Mouse (Mus musculus): ENCODE results near the gene Trim10. TPM values are rescaled to one million over a fixed set of nuclear protein-coding genes. Genes with fewer than 3 reads are reported as not detected.
"Not testable (repeated sequence)": the region's sequence is repeated elsewhere in the genome, so short reads cannot be mapped to it uniquely, and the experiment has no call there.

Gene Trim10
- polyA plus RNA-seq (2012; ENCODE audit: insufficient read depth, low replicate concordance), result 0.27 TPM in 1 of 2 replicates, not detected in the other

DNA sequence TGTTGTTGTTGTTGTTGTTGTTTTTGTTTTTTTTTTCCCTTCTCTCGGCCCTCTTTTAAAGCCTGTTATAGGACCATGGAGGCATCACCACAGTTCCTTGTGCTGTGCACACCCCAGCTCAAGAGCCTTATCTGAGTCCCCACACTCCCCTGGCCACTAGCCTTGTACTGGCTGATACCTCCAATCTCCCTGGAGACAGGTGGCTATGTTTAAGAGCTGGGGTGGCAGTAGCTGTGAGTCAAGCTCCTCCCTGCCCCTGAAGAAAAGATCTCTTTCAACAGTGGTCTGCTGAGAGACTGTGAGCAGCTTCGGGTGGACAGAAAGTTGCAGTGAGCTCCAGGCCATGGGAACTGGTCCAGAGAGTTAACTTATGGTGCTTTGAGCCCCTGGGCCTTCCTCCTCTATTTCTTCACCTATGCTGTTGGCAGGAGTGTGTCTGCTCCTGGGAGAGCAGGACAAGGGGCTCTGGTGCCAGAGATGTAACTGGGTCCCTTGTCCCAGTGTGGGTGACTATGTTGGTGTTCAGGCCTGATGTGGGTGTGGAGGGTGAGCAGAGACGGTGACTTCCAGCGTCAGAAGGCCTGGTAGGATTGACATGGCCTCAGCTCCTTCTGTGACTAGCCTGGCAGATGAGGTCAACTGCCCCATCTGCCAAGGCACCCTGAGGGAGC is at the start of gene Trim10:
Gene Trim10 (plus strand): TSS at position 291 of the 671 bp plus-strand sequence.
- Histone ChIP-seq H3K27me3 (replicated peaks) (peaks cover 49% of the 10 kb centered on the region), H3K4me3 (replicated peaks) (peak within 1 kb of the TSS; percentile 40), H3K36me3 (replicated peaks; ENCODE audit: low read length) (no peaks in the 10 kb centered on the region), H3K4me1 (peaks cover 58% of the 10 kb centered on the region), H3K9me3 (no peaks in the 10 kb centered on the region)
- TF ChIP-seq GATA1 (IDR thresholded peaks at IDR 0.05; ENCODE audit: borderline replicate concordance, low read length) (no peak), FLI1 (IDR thresholded peaks at IDR 0.05; ENCODE audit: low read length) (no peak)

DNA sequence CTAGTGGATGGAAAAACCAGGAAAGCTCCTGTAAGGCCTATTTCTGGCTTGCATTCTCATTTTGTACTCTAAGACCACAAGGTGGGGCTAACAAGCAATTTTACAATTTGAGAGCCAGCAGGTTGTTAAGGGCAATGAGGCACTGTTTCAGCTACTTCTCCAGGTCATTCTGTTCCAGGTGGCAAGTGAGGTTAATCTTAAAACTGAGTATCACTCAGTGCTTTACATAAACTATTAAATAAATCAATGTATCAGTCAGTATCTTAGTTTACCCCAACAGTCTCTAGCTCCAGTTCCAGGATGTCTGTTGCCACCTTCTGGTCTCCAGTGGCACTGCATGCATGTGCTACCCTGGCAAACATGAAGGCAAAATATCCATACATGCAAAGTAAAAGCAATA is 45.4 kb upstream of the Trim10 start:
- Histone ChIP-seq H3K27me3 (replicated peaks) (peaks cover 10% of the 10 kb centered on the region), H3K4me3 (replicated peaks) (no peak overlapping the region), H3K36me3 (replicated peaks; ENCODE audit: low read length) (no peaks in the 10 kb centered on the region), H3K9me3 (no peaks in the 10 kb centered on the region), H3K4me1 (peaks cover 9% of the 10 kb centered on the region)
- TF ChIP-seq GATA1 (IDR thresholded peaks at IDR 0.05; ENCODE audit: borderline replicate concordance, low read length) (no peak), FLI1 (IDR thresholded peaks at IDR 0.05; ENCODE audit: low read length) (no peak)

DNA sequence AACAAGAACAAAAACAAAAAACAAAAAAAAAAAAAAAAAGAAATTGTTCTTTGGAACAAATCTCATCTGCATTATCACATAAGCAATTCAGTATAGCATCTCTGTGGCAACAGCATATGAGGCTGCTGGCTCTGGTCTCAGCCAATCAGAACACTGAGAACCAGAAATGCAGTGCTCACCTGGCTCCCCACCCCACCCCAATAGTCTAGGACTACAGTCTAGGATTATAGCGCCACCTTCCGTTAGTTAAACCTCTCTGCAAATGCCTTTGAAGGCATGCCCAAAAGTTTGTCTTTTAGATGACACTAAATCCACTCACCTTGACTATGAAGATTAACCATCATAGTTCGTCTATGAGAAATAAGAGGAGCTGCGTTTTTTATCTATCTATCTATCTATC is 43.8 kb upstream of the Trim10 start:
- TF ChIP-seq FLI1 (IDR thresholded peaks at IDR 0.05; ENCODE audit: low read length) (no peak), GATA1 (IDR thresholded peaks at IDR 0.05; ENCODE audit: borderline replicate concordance, low read length) (no peak)
- Histone ChIP-seq H3K4me1 (peaks cover 9% of the 10 kb centered on the region), H3K9me3 (no peaks in the 10 kb centered on the region), H3K4me3 (replicated peaks) (no peak overlapping the region), H3K27me3 (replicated peaks) (peaks cover 7% of the 10 kb centered on the region), H3K36me3 (replicated peaks; ENCODE audit: low read length) (no peaks in the 10 kb centered on the region)

DNA sequence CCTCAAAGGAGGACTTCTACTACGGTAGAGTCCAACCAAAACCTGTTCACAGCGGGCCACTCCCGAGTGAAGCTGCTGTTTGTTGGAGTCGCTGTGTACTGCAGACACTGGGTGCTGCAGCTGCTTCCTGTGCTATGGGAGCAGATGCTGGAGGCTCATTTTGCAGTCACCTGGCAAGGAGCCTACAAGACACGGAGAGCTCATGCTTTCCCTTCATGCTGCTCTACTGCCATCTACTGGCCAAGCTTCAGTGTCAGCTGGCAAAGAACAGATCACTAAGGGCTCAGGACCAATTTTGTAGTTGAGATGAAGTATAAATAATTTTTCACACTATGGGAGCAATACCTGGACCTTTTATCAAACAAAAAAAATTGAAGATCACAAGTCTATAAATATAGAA is 43.4 kb upstream of the Trim10 start:
- not testable (repeated sequence) for H3K36me3 ChIP-seq (replicated peaks; ENCODE audit: low read length); H3K4me3 ChIP-seq (replicated peaks); H3K27me3 ChIP-seq (replicated peaks); H3K4me1 ChIP-seq; H3K9me3 ChIP-seq

DNA sequence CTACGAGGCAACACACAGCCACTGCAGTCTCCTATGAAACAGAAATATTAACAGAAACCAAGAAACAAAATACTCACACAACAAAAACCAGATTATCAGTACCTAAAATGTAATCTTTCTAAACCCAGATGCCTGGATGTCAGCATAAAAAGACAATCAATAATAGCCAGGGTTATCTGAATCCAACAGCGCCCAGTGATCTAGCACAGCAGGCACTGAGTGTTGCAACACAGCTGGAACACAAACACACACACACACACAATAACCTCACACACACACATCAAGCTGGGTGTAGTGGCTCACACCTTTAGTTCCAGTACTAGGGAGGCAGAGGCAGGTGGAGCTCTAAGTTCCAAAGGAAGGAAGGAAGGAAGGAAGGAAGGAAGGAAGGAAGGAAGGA is 40.9 kb upstream of the Trim10 start:
- Histone ChIP-seq H3K4me3 (replicated peaks) (no peak overlapping the region), H3K9me3 (no peaks in the 10 kb centered on the region), H3K27me3 (replicated peaks) (peaks cover 5% of the 10 kb centered on the region), H3K36me3 (replicated peaks; ENCODE audit: low read length) (no peaks in the 10 kb centered on the region), H3K4me1 (peaks cover 9% of the 10 kb centered on the region)
- TF ChIP-seq GATA1 (IDR thresholded peaks at IDR 0.05; ENCODE audit: borderline replicate concordance, low read length) (no peak), FLI1 (IDR thresholded peaks at IDR 0.05; ENCODE audit: low read length) (no peak)

DNA sequence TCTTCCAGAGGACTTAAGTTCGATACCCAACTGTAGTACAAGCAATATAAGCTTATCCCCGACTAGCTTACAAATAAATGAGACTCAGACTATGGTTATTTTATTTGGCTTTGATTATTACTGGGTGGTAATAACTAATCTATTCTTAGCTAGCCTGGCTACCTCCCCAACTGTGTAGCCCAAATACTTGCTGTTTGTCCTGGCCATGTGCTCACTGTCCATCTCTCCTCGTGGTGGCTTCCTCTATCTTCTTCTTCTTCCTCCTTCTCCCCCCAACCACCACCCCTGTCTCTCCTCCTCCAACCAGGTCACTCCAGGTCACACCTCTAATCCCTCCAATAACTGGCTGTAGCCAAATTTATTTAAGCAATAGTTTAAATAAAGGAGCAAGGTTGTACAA is 38.9 kb upstream of the Trim10 start:
- H3K4me1 ChIP-seq, result peaks cover 7% of the 10 kb centered on the region
- no peak overlapping the region for H3K4me3 ChIP-seq (replicated peaks)
- H3K9me3 ChIP-seq, result no peaks in the 10 kb centered on the region
- no peak for TF ChIP-seq FLI1 (IDR thresholded peaks at IDR 0.05; ENCODE audit: low read length)
- no peak for TF ChIP-seq GATA1 (IDR thresholded peaks at IDR 0.05; ENCODE audit: borderline replicate concordance, low read length)
- peaks cover 11% of the 10 kb centered on the region for H3K27me3 ChIP-seq (replicated peaks)
- H3K36me3 ChIP-seq (replicated peaks; ENCODE audit: low read length), result no peaks in the 10 kb centered on the region

DNA sequence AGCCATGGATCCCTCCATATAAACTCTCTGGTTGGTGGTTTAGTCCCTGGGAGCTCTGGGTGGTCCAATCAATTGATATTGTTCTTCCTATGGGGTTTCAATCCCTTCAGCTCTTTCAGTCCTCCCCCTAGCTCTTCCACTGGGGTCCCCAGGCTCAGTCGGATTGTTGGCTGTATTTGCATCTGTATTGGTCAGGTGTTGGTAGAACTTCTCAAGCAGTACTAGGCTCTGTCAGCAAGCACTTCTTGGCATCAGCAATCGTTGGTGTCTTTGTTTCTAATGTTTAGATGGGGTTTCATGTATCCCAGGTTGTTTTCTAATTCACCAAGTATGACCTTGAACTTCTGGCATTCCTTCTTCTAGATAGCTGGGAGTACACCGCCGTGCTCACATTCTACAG is 36.7 kb upstream of the Trim10 start:
- no peak overlapping the region for H3K4me3 ChIP-seq (replicated peaks)
- TF ChIP-seq FLI1 (IDR thresholded peaks at IDR 0.05; ENCODE audit: low read length) (no peak), GATA1 (IDR thresholded peaks at IDR 0.05; ENCODE audit: borderline replicate concordance, low read length) (no peak)

DNA sequence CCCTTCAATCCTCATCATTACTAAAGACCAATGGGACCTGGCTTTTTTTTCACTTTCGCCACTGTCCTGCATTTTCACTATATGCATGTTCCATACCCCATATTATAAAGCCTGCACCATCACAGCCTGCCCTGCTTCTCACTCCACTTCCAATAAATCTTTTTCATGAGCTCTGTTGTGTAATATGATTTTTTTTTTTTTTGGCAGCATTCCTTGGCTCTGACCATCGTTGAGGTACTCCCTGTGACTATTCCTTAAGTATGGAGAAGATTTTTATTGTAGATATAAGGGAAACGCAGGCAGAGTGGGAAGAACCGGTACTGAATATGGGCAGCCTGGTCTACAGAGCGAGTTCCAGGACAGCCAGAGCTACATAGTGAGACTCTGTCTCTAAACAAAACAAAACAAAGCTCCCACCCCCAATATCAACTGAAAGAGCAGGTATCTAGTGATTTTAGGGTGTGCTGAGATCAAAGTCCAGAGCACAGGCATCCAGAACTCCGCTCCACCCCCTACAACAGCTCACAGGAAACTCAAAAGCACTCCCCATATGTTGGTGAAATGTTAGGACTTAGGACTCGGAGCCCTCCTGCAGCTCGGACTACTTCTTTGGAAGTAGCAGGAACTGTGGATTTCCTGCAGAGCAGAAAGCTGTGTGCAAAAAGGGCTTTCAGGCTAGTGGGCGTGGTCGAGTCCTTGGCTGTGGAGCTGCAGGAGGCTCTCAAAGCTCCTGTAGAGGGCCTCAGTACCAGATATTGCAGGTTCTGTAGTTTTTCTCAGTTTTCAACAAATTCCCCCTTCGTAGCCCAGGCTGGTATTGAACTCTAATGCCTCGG is 33.6 kb upstream of the Trim10 start:
- Histone ChIP-seq H3K36me3 (replicated peaks; ENCODE audit: low read length) (peaks cover 15% of the 10 kb centered on the region), H3K27me3 (replicated peaks) (peaks cover 6% of the 10 kb centered on the region), H3K4me1 (peaks cover 46% of the 10 kb centered on the region), H3K9me3 (no peaks in the 10 kb centered on the region), H3K4me3 (replicated peaks) (peak overlapping the region; percentile 94)
- no peak for TF ChIP-seq GATA1 (IDR thresholded peaks at IDR 0.05; ENCODE audit: borderline replicate concordance, low read length)
- no peak for TF ChIP-seq FLI1 (IDR thresholded peaks at IDR 0.05; ENCODE audit: low read length)

More for the DNA sequence above, 36.7 kb upstream of the Trim10 start:
- Histone ChIP-seq H3K27me3 (replicated peaks) (peaks cover 11% of the 10 kb centered on the region), H3K36me3 (replicated peaks; ENCODE audit: low read length) (no peaks in the 10 kb centered on the region), H3K4me1 (peaks cover 24% of the 10 kb centered on the region), H3K9me3 (no peaks in the 10 kb centered on the region)

DNA sequence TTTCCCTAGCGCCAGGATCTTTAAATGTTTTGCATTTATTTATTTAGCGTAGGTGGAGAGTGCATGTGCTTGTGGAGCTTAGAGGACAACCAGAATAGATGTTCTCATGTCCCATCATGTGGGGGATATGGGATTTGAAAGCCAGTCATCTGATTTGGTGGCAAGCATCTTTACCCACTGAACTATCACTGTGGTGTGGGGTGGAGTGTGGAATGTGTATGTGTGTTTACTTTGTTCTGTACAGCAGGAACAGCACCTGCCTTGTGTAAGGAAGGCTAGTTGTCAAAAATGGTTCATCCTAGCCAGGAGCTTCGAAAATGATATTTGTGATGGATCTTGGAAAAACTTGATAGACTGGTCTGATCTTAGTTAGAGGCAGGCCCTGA is 33.0 kb upstream of the Trim10 start:
- TF ChIP-seq FLI1 (IDR thresholded peaks at IDR 0.05; ENCODE audit: low read length), result no peak
- TF ChIP-seq GATA1 (IDR thresholded peaks at IDR 0.05; ENCODE audit: borderline replicate concordance, low read length), result no peak
- H3K36me3 ChIP-seq (replicated peaks; ENCODE audit: low read length), result peaks cover 15% of the 10 kb centered on the region
- no peaks in the 10 kb centered on the region for H3K9me3 ChIP-seq
- H3K4me1 ChIP-seq, result peaks cover 52% of the 10 kb centered on the region
- H3K4me3 ChIP-seq (replicated peaks), result peak overlapping the region; percentile 94
- peaks cover 6% of the 10 kb centered on the region for H3K27me3 ChIP-seq (replicated peaks)

Measured in megakaryocyte, embryonic 14.5 days (primary cell).